Mouse (Mus musculus) thymus, adult 2 months (tissue): ENCODE measurements around the gene Bsnd.

ENCODE experiments used
- CTCF ChIP-seq: fragments of 200-500 bp; IDR thresholded peaks from 2 replicates; pipeline ENCODE4 v1.5.1; 2012; ENCODE audit warnings: mild to moderate bottlenecking, control low read depth, low read length, moderate library complexity, borderline replicate concordance; ENCODE audit not compliant: control insufficient read depth, poor library complexity, insufficient read depth; ENCODE audit errors: extremely low read depth
- POLR2A ChIP-seq: fragments of 200-500 bp; IDR thresholded peaks from 2 replicates; pipeline ENCODE4 v1.6.1; 2012; ENCODE audit warnings: mild to moderate bottlenecking, low read length, control low read depth, moderate library complexity; ENCODE audit not compliant: control insufficient read depth, poor library complexity, insufficient read depth; ENCODE audit errors: extremely low read depth

DNA sequence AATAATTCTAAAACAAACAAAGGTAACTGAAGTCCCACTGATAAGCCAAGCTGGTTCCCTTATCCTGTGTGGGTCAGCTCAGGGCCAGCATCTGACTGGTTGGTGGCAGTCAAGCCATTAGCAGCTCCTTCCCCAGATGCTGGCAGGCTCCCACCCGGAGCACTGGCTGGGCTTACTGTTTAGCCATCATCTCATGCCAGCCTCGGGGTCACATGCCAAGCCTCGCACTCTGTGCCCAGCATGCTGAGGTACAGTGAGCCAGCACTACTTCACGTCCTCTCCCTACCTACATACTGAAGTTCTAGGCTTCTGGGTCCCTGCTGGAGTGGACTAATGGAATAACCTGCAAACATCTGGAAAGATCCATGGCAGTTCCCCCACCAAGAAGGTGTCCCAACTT lies 38.6 kb downstream of the Bsnd start:
- TF ChIP-seq CTCF, result no peak
- no peak for TF ChIP-seq POLR2A
